Mouse (Mus musculus): Measurements from ENCODE around the gene Mtfr1l. TPM values are rescaled to one million over a fixed set of nuclear protein-coding genes. Genes with fewer than 3 reads are reported as not detected.

Gene Mtfr1l
- total and polyA plus RNA-seq, 3 experiments, result 52.0 to 88.3 TPM; not detected in 1

- Histone ChIP-seq H3K9ac (ENCODE audit: control insufficient read depth, low read depth, low read length, poor library complexity, severe bottlenecking) (no peak overlapping the region), H3K36me3 (ENCODE audit: control insufficient read depth in 1 of 2, insufficient read depth in 2 of 2, low read length in 2 of 2) (no peaks in the 10 kb centered on the region), H3K27ac (ENCODE audit: control insufficient read depth, low read depth, low read length) (no peak overlapping the region), H3K4me3 (ENCODE audit: control insufficient read depth in 1 of 2, insufficient read depth in 1 of 2, low read depth in 2 of 2, low read length in 2 of 2) (no peak overlapping the region), H3K27me3 (ENCODE audit: control insufficient read depth in 1 of 2, insufficient read depth in 2 of 2, low read length in 2 of 2) (no peaks in the 10 kb centered on the region), H3K4me1 (ENCODE audit: control insufficient read depth in 1 of 2, insufficient read depth in 2 of 2, low read length in 2 of 2) (peaks cover 0 to 6% of the 10 kb centered on the region in 2 experiments; a peak in 1 of 4 replicates), H3K9me3 (replicated peaks; ENCODE audit: insufficient read depth, low read length) (no peaks in the 10 kb centered on the region), H3K79me2 (ENCODE audit: control insufficient read depth, insufficient read depth, low read length, poor library complexity) (no peaks in the 10 kb centered on the region)
- no peak for TF ChIP-seq ETS1 (IDR thresholded peaks at IDR 0.05; ENCODE audit: low read depth, low read length)
- no peak for TF ChIP-seq ZMIZ1 (IDR thresholded peaks at IDR 0.05; ENCODE audit: low read depth, low read length)
- no peak for TF ChIP-seq CHD2 (IDR thresholded peaks at IDR 0.05; ENCODE audit: low read length)
- no peak for TF ChIP-seq RCOR1 (IDR thresholded peaks at IDR 0.05; ENCODE audit: low read depth, low read length)
- no peak for TF ChIP-seq ZNF384 (IDR thresholded peaks at IDR 0.05; ENCODE audit: low read depth, low read length)
- TF ChIP-seq SMC3 (IDR thresholded peaks at IDR 0.05; ENCODE audit: low read depth, low read length), result no peak
- TF ChIP-seq USF1 (IDR thresholded peaks at IDR 0.05; ENCODE audit: low read depth, low read length), result no peak
- TF ChIP-seq TAL1 (IDR thresholded peaks at IDR 0.05; ENCODE audit: low read length), result no peak
- TF ChIP-seq UBTF (IDR thresholded peaks at IDR 0.05; ENCODE audit: borderline replicate concordance, insufficient read depth, low read depth, low read length), result no peak
- TF ChIP-seq HCFC1 (IDR thresholded peaks at IDR 0.05; ENCODE audit: low read depth, low read length), result no peak
- no peak for TF ChIP-seq MAFK (IDR thresholded peaks at IDR 0.05; ENCODE audit: borderline replicate concordance, low read depth, low read length)
- DNase-seq (ENCODE audit: low read depth, low spot score), result no peak
Measured at GRCm38 (mm10) chr4:134542726-134543125, 7.5 kb upstream of the Mtfr1l start.

GRCm38 (mm10) chr4:134538997-134539580 is 3.9 kb upstream of the Mtfr1l start:
- peaks cover 9% of the 10 kb centered on the region for H3K79me2 ChIP-seq (ENCODE audit: control insufficient read depth, insufficient read depth, low read length, poor library complexity)
- H3K27me3 ChIP-seq (ENCODE audit: control insufficient read depth in 1 of 2, insufficient read depth in 2 of 2, low read length in 2 of 2), result no peaks in the 10 kb centered on the region
- H3K27ac ChIP-seq (ENCODE audit: control insufficient read depth, low read depth, low read length), result no peak overlapping the region
- TF ChIP-seq MEF2A (IDR thresholded peaks at IDR 0.05; ENCODE audit: extremely low read depth, insufficient replicate concordance, low read depth, low read length, poor library complexity, severe bottlenecking), result no peak
- TF ChIP-seq JUND (IDR thresholded peaks at IDR 0.05; ENCODE audit: low read depth, low read length), result no peak
- TF ChIP-seq USF1 (IDR thresholded peaks at IDR 0.05; ENCODE audit: low read depth, low read length), result no peak
- no peak for TF ChIP-seq TCF12 (IDR thresholded peaks at IDR 0.05; ENCODE audit: low read depth, low read length)
- no peak for TF ChIP-seq ZMIZ1 (IDR thresholded peaks at IDR 0.05; ENCODE audit: low read depth, low read length)
- no peak for TF ChIP-seq RCOR1 (IDR thresholded peaks at IDR 0.05; ENCODE audit: low read depth, low read length)
- TF ChIP-seq USF2 (IDR thresholded peaks at IDR 0.05; ENCODE audit: borderline replicate concordance in 1 of 2, insufficient read depth in 1 of 2, low read depth in 1 of 2, low read length in 2 of 2), result no peak
- TF ChIP-seq ELF1 (IDR thresholded peaks at IDR 0.05; ENCODE audit: low read depth, low read length), result no peak
- no peak for TF ChIP-seq BHLHE40 (IDR thresholded peaks at IDR 0.05; ENCODE audit: borderline replicate concordance, low read depth, low read length)
- H3K4me1 ChIP-seq (ENCODE audit: control insufficient read depth in 1 of 2, insufficient read depth in 2 of 2, low read length in 2 of 2), result no peaks in the 10 kb centered on the region; a peak in 1 of 4 replicates
- H3K4me3 ChIP-seq (ENCODE audit: control insufficient read depth in 1 of 2, insufficient read depth in 1 of 2, low read depth in 2 of 2, low read length in 2 of 2), result no peak overlapping the region
- H3K9me3 ChIP-seq (replicated peaks; ENCODE audit: insufficient read depth, low read length), result no peaks in the 10 kb centered on the region
- H3K36me3 ChIP-seq (ENCODE audit: control insufficient read depth in 1 of 2, insufficient read depth in 2 of 2, low read length in 2 of 2), result peaks cover 0 to 3% of the 10 kb centered on the region in 2 experiments; a peak in 1 of 4 replicates
- no peak overlapping the region for H3K9ac ChIP-seq (ENCODE audit: control insufficient read depth, low read depth, low read length, poor library complexity, severe bottlenecking)
- DNase-seq (ENCODE audit: low read depth, low spot score), result no peak

Data from MEL (cell line).